Mouse (Mus musculus) spleen, postnatal 14 days (tissue): ENCODE measurements at regions not wholly inside any gene's neighbourhood (a gene's known extent, or its start where the extent isn't known, plus 50 kb on each side); places are given as distances from the start of the nearest gene placed in this dataset.
A peak's percentile ranks its signal among the peaks of the same experiment; 100 is the strongest.

Experiments
- DNase-seq, 2 experiments: peaks; one replicate each; pipeline ENCODE4 v3.0.0; 2021 to 2022; ENCODE audit warnings: low spot score in 2 of 2

- peak in 1 of 2 experiments; percentile 55 for DNase-seq
Observed at GRCm38 (mm10) chr12:26071610-26072009, 343.4 kb downstream of the Rnf144a start.

GRCm38 (mm10) chr12:26068685-26069008 lies 346.4 kb downstream of the Rnf144a start:
- DNase-seq: no peak

GRCm38 (mm10) chr12:26067866-26068684 lies 347.0 kb downstream of the Rnf144a start:
- DNase-seq: peak; percentile 16 to 36

- DNase-seq: no peak
Observed at GRCm38 (mm10) chr12:26060378-26060777, 354.7 kb downstream of the Rnf144a start.

GRCm38 (mm10) chr12:26059090-26059489 lies 356.0 kb downstream of the Rnf144a start:
- no peak for DNase-seq

- no peak for DNase-seq
Observed at GRCm38 (mm10) chr12:26057491-26058054, 357.5 kb downstream of the Rnf144a start.

GRCm38 (mm10) chr12:26046991-26047390 lies 368.1 kb downstream of the Rnf144a start:
- no peak for DNase-seq

GRCm38 (mm10) chr12:26045321-26045720 lies 369.7 kb downstream of the Rnf144a start:
- DNase-seq: no peak

GRCm38 (mm10) chr12:26012951-26013350 lies 402.1 kb downstream of the Rnf144a start:
- DNase-seq: no peak

GRCm38 (mm10) chr12:25994063-25994462 lies 421.0 kb downstream of the Rnf144a start:
- DNase-seq: no peak

GRCm38 (mm10) chr12:25991801-25992525 lies 423.1 kb downstream of the Rnf144a start:
- no peak for DNase-seq

- no peak for DNase-seq
Observed at GRCm38 (mm10) chr12:25982545-25982944, 432.5 kb downstream of the Rnf144a start.

- DNase-seq: no peak
Observed at GRCm38 (mm10) chr12:25978335-25978734, 436.7 kb downstream of the Rnf144a start.

GRCm38 (mm10) chr12:25958584-25958983 lies 456.5 kb downstream of the Rnf144a start:
- no peak for DNase-seq

- DNase-seq: no peak
Observed at GRCm38 (mm10) chr12:25957547-25957946, 457.5 kb downstream of the Rnf144a start.

- no peak for DNase-seq
Observed at GRCm38 (mm10) chr12:25947107-25947506, 467.9 kb downstream of the Rnf144a start.

- DNase-seq: no peak
Observed at GRCm38 (mm10) chr12:25946121-25946520, 468.9 kb downstream of the Rnf144a start.

GRCm38 (mm10) chr12:25938856-25939255 lies 476.2 kb downstream of the Rnf144a start:
- no peak for DNase-seq

GRCm38 (mm10) chr12:25934946-25935345 lies 480.1 kb downstream of the Rnf144a start:
- DNase-seq: no peak

- no peak for DNase-seq
Observed at GRCm38 (mm10) chr12:25934526-25934925, 480.5 kb downstream of the Rnf144a start.

GRCm38 (mm10) chr12:25926367-25926766 lies 488.7 kb downstream of the Rnf144a start:
- no peak for DNase-seq

GRCm38 (mm10) chr12:25924526-25924925 lies 490.5 kb downstream of the Rnf144a start:
- DNase-seq: no peak

- no peak for DNase-seq
Observed at GRCm38 (mm10) chr12:25923772-25924171, 491.3 kb downstream of the Rnf144a start.
